24 mouse cellular contexts compared by ENCODE assay signal in the genomic region with DNA sequence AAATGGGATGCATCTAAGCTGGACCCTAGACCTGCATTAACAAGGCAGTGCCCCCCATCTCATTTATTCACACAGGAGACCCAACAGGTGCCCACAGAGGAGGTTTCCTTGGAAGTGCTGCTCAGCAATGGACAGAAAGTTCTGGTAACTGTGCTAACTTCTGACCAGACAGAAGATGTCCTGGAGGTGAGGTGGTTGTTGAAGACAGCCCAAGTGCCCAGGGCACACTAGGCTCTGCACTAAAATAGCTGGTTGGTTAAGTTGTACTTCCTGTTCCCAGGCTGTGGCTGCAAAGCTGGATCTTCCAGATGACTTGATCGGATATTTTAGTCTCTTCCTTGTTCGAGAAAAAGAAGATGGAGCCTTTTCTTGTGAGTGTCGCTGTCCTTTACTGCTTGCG. TPM values are rescaled to one million over a fixed set of nuclear protein-coding genes. Genes with fewer than 3 reads are reported as not detected.
DNase-seq lines count a peak whose midpoint lies in the region; ATAC-seq and TF ChIP-seq lines count a peak whose summit lies in the region.
"Had no signal": no experiment of that assay in that cellular context is flagged by ENCODE, and none has a peak within 500 bp of the region (broad histone marks: within the 10 kb centered on the region; RNA-seq: fewer than 3 reads in every experiment).

No protein-coding gene starts in this region.

- no peak for TF ChIP-seq CTCF in intestine, postnatal 0 days (IDR thresholded peaks at IDR 0.05; ENCODE audit: low read depth)
- TF ChIP-seq CTCF in stomach, postnatal 0 days (IDR thresholded peaks at IDR 0.05; ENCODE audit: low read depth): no peak

- no peak overlapping the region for H3K4me2 ChIP-seq in intestine, postnatal 0 days (replicated peaks; ENCODE audit: low read depth)
- no peak overlapping the region for H3K4me2 ChIP-seq in intestine, embryonic 16.5 days (ENCODE audit: low read depth, low read length)
- no peak overlapping the region for H3K4me2 ChIP-seq in midbrain, embryonic 11.5 days
- H3K4me2 ChIP-seq in midbrain, embryonic 14.5 days (ENCODE audit: low read length): no peak overlapping the region
- no peak overlapping the region for H3K4me2 ChIP-seq in stomach, postnatal 0 days (replicated peaks; ENCODE audit: low read depth)
- H3K4me2 ChIP-seq: forebrain, embryonic 13.5 days; heart, embryonic 11.5 days; heart, embryonic 15.5 days; hindbrain, embryonic 13.5 days had no signal

- TF ChIP-seq EP300 in stomach, postnatal 0 days (optimal IDR thresholded peaks at IDR 0.05): no peak

- peak overlapping the region; percentile 96; the same call in 1 of the 2 replicates for H3K27ac ChIP-seq in intestine, postnatal 0 days (ENCODE audit: low read depth, low read length)
- no peak overlapping the region for H3K27ac ChIP-seq in intestine, embryonic 16.5 days (ENCODE audit: low read length)
- H3K27ac ChIP-seq in midbrain, embryonic 11.5 days (ENCODE audit: low read depth, low read length): no peak overlapping the region
- no peak overlapping the region for H3K27ac ChIP-seq in midbrain, embryonic 14.5 days (replicated peaks; ENCODE audit: low read depth, low read length)
- peak overlapping the region; percentile 67 for H3K27ac ChIP-seq in stomach, postnatal 0 days (replicated peaks)
- H3K27ac ChIP-seq: forebrain, embryonic 10.5 days; forebrain, embryonic 13.5 days; heart, embryonic 15.5 days; hindbrain, embryonic 10.5 days; hindbrain, embryonic 13.5 days had no signal

- no peaks in the 10 kb centered on the region; the same call in 1 of the 2 replicates for H3K9me3 ChIP-seq in intestine, postnatal 0 days (ENCODE audit: control insufficient read depth)
- H3K9me3 ChIP-seq in intestine, embryonic 16.5 days (ENCODE audit: control insufficient read depth, low read length): no peaks in the 10 kb centered on the region
- H3K9me3 ChIP-seq in midbrain, embryonic 11.5 days (ENCODE audit: control insufficient read depth, low read length): peaks cover 4% of the 10 kb centered on the region
- peaks cover 5% of the 10 kb centered on the region for H3K9me3 ChIP-seq in midbrain, embryonic 14.5 days (ENCODE audit: control insufficient read depth, low read length)
- peaks cover 5% of the 10 kb centered on the region for H3K9me3 ChIP-seq in stomach, postnatal 0 days (ENCODE audit: control insufficient read depth, low read length)
- H3K9me3 ChIP-seq: G1E; heart, embryonic 15.5 days had no signal

- H3K9ac ChIP-seq in intestine, postnatal 0 days (ENCODE audit: low read depth, low read length): no peak overlapping the region
- no peak overlapping the region for H3K9ac ChIP-seq in intestine, embryonic 16.5 days (ENCODE audit: low read depth, low read length)
- no peak overlapping the region for H3K9ac ChIP-seq in midbrain, embryonic 11.5 days (ENCODE audit: low read length)
- no peak overlapping the region for H3K9ac ChIP-seq in midbrain, embryonic 14.5 days (replicated peaks; ENCODE audit: low read length)
- no peak overlapping the region; the same call in 1 of the 2 replicates for H3K9ac ChIP-seq in stomach, postnatal 0 days (ENCODE audit: low read length)
- H3K9ac ChIP-seq: forebrain, embryonic 13.5 days; heart, embryonic 15.5 days; hindbrain, embryonic 13.5 days had no signal

- no peaks in the 10 kb centered on the region for H3K27me3 ChIP-seq in intestine, postnatal 0 days (replicated peaks; ENCODE audit: control insufficient read depth, insufficient read depth, low read length)
- no peaks in the 10 kb centered on the region for H3K27me3 ChIP-seq in intestine, embryonic 16.5 days (replicated peaks; ENCODE audit: control insufficient read depth, insufficient read depth, low read length)
- H3K27me3 ChIP-seq in midbrain, embryonic 11.5 days (ENCODE audit: control insufficient read depth, insufficient read depth, low read length): no peaks in the 10 kb centered on the region
- H3K27me3 ChIP-seq in midbrain, embryonic 14.5 days (ENCODE audit: control insufficient read depth, insufficient read depth, low read length): no peaks in the 10 kb centered on the region
- H3K27me3 ChIP-seq in stomach, postnatal 0 days (ENCODE audit: control insufficient read depth, insufficient read depth, low read length): no peaks in the 10 kb centered on the region
- H3K27me3 ChIP-seq: forebrain, embryonic 13.5 days; heart, embryonic 15.5 days; hindbrain, embryonic 13.5 days; Patski had no signal

- DNase-seq in cerebellum, adult 9-11 months: peak; percentile 24
- DNase-seq in cerebellum, postnatal 36 days: no peak
- DNase-seq in midbrain, embryonic 11.5 days (ENCODE audit: low spot score, missing footprints): peak; percentile 31
- no peak for DNase-seq in midbrain, embryonic 14.5 days
- DNase-seq in stomach, postnatal 0 days (ENCODE audit: low spot score): no peak
- no peak for DNase-seq in adrenal gland, postnatal 25 days
- DNase-seq: adrenal gland, postnatal 10 days; cerebellum, adult 2 months; cerebellum, postnatal 10 days; gastrocnemius, postnatal 36 days; heart, postnatal 10 days; heart, postnatal 36 days had no signal

- no peak overlapping the region for H3K4me3 ChIP-seq in intestine, postnatal 0 days (ENCODE audit: low read depth, low read length)
- no peak overlapping the region for H3K4me3 ChIP-seq in intestine, embryonic 16.5 days (ENCODE audit: low read length)
- no peak overlapping the region for H3K4me3 ChIP-seq in midbrain, embryonic 11.5 days (ENCODE audit: low read depth, low read length)
- no peak overlapping the region for H3K4me3 ChIP-seq in midbrain, embryonic 14.5 days (replicated peaks; ENCODE audit: low read depth, low read length)
- H3K4me3 ChIP-seq in stomach, postnatal 0 days (ENCODE audit: low read depth, low read length): no peak overlapping the region
- H3K4me3 ChIP-seq: forebrain, embryonic 10.5 days; forebrain, embryonic 13.5 days; heart, embryonic 15.5 days; hindbrain, embryonic 13.5 days had no signal

- H3K36me3 ChIP-seq in intestine, postnatal 0 days (ENCODE audit: control insufficient read depth, insufficient read depth): peaks cover 64% of the 10 kb centered on the region
- H3K36me3 ChIP-seq in intestine, embryonic 16.5 days (ENCODE audit: control insufficient read depth, insufficient read depth, low read length): peaks cover 44% of the 10 kb centered on the region
- H3K36me3 ChIP-seq in midbrain, embryonic 11.5 days (ENCODE audit: control insufficient read depth, insufficient read depth, low read length): peaks cover 34% of the 10 kb centered on the region
- peaks cover 70% of the 10 kb centered on the region for H3K36me3 ChIP-seq in midbrain, embryonic 14.5 days (ENCODE audit: control insufficient read depth, insufficient read depth, low read length)
- peaks cover 44% of the 10 kb centered on the region for H3K36me3 ChIP-seq in stomach, postnatal 0 days (ENCODE audit: control insufficient read depth, insufficient read depth, low read length)

- no peak for ATAC-seq in intestine, postnatal 0 days
- ATAC-seq in intestine, embryonic 16.5 days: no peak
- ATAC-seq in midbrain, embryonic 11.5 days (ENCODE audit: low FRiP score): no peak
- no peak for ATAC-seq in midbrain, embryonic 14.5 days (ENCODE audit: low FRiP score, low TSS enrichment)
- ATAC-seq in stomach, postnatal 0 days (ENCODE audit: low FRiP score, low TSS enrichment): no peak
- ATAC-seq: forebrain, embryonic 13.5 days; forebrain, embryonic 16.5 days; hindbrain, embryonic 16.5 days; Patski had no signal

- WGBS in intestine, postnatal 0 days: 90% methylated on average over 4 of the region's 4 CpGs
- WGBS in intestine, embryonic 16.5 days: 84% methylated on average over 4 of the region's 4 CpGs
- WGBS in midbrain, embryonic 11.5 days: 94% methylated on average over 4 of the region's 4 CpGs
- WGBS in midbrain, embryonic 14.5 days: 96% methylated on average over 4 of the region's 4 CpGs
- WGBS in stomach, postnatal 0 days: 84% methylated on average over 4 of the region's 4 CpGs

- no peaks in the 10 kb centered on the region; the same call in 1 of the 2 replicates for H3K4me1 ChIP-seq in intestine, postnatal 0 days (replicated peaks; ENCODE audit: control insufficient read depth, insufficient read depth, low read length)
- H3K4me1 ChIP-seq in intestine, embryonic 16.5 days (ENCODE audit: control insufficient read depth, insufficient read depth, low read length): peaks cover 23% of the 10 kb centered on the region
- H3K4me1 ChIP-seq in midbrain, embryonic 11.5 days (ENCODE audit: control insufficient read depth, insufficient read depth, low read length): peaks cover 19% of the 10 kb centered on the region
- H3K4me1 ChIP-seq in midbrain, embryonic 14.5 days (ENCODE audit: control insufficient read depth, insufficient read depth, low read length): peaks cover 12% of the 10 kb centered on the region
- H3K4me1 ChIP-seq in stomach, postnatal 0 days (replicated peaks; ENCODE audit: control insufficient read depth, insufficient read depth): 0 out of 2 replicates have a peak, but pooled peaks cover 3% of the 10 kb centered on the region

RNA-seq across cellular contexts. Expression of a gene that starts 2.4 kb away (rescaled TPM):
- 43.7 and 45.1 TPM in 2 replicates for polyA plus RNA-seq in intestine, postnatal 0 days (2015; fragmentation: Nextera tagmentation; extraction: Ambion mirVana)
- 67.1 and 67.6 TPM in 2 replicates for polyA plus RNA-seq in intestine, embryonic 16.5 days (2015; fragmentation: Nextera tagmentation; extraction: Ambion mirVana)
- polyA plus RNA-seq in midbrain, embryonic 11.5 days (2014; fragmentation: Nextera tagmentation; extraction: Ambion mirVana): 62.0 and 63.9 TPM in 2 replicates
- polyA plus RNA-seq in midbrain, embryonic 14.5 days (2014; fragmentation: Nextera tagmentation; extraction: Ambion mirVana): 78.3 and 91.6 TPM in 2 replicates
- polyA plus RNA-seq in stomach, postnatal 0 days (2015; fragmentation: Nextera tagmentation; extraction: Ambion mirVana): 44.2 and 47.7 TPM in 2 replicates
- total RNA-seq in adrenal gland, postnatal 25 days (2021): 45.2 and 52.6 TPM in 2 replicates

RNA-seq across cellular contexts. Expression of a gene that starts 2.6 kb away (rescaled TPM):
- polyA plus RNA-seq in intestine, postnatal 0 days (2015; fragmentation: Nextera tagmentation; extraction: Ambion mirVana): 122 and 130 TPM in 2 replicates
- 143 and 149 TPM in 2 replicates for polyA plus RNA-seq in intestine, embryonic 16.5 days (2015; fragmentation: Nextera tagmentation; extraction: Ambion mirVana)
- 150 and 155 TPM in 2 replicates for polyA plus RNA-seq in midbrain, embryonic 11.5 days (2014; fragmentation: Nextera tagmentation; extraction: Ambion mirVana)
- 114 and 119 TPM in 2 replicates for polyA plus RNA-seq in midbrain, embryonic 14.5 days (2014; fragmentation: Nextera tagmentation; extraction: Ambion mirVana)
- polyA plus RNA-seq in stomach, postnatal 0 days (2015; fragmentation: Nextera tagmentation; extraction: Ambion mirVana): 80.3 and 83.2 TPM in 2 replicates
- 97.6 and 99.5 TPM in 2 replicates for total RNA-seq in adrenal gland, postnatal 25 days (2021)

RNA-seq across cellular contexts. Expression of a gene that starts 6.4 kb away (rescaled TPM):
- polyA plus RNA-seq in intestine, postnatal 0 days (2015; fragmentation: Nextera tagmentation; extraction: Ambion mirVana): 6.8 and 7.3 TPM in 2 replicates
- 5.5 and 6.0 TPM in 2 replicates for polyA plus RNA-seq in intestine, embryonic 16.5 days (2015; fragmentation: Nextera tagmentation; extraction: Ambion mirVana)
- 4.2 and 6.5 TPM in 2 replicates for polyA plus RNA-seq in midbrain, embryonic 11.5 days (2014; fragmentation: Nextera tagmentation; extraction: Ambion mirVana)
- 8.7 and 8.9 TPM in 2 replicates for polyA plus RNA-seq in midbrain, embryonic 14.5 days (2014; fragmentation: Nextera tagmentation; extraction: Ambion mirVana)
- 4.8 and 5.3 TPM in 2 replicates for polyA plus RNA-seq in stomach, postnatal 0 days (2015; fragmentation: Nextera tagmentation; extraction: Ambion mirVana)
- 28.4 and 34.3 TPM in 2 replicates for total RNA-seq in adrenal gland, postnatal 25 days (2021)

RNA-seq across cellular contexts. Expression of a gene that starts 15.7 kb away (rescaled TPM):
- 23.1 and 26.2 TPM in 2 replicates for polyA plus RNA-seq in intestine, postnatal 0 days (2015; fragmentation: Nextera tagmentation; extraction: Ambion mirVana)
- polyA plus RNA-seq in intestine, embryonic 16.5 days (2015; fragmentation: Nextera tagmentation; extraction: Ambion mirVana): 56.4 and 60.3 TPM in 2 replicates
- 71.9 and 72.5 TPM in 2 replicates for polyA plus RNA-seq in midbrain, embryonic 11.5 days (2014; fragmentation: Nextera tagmentation; extraction: Ambion mirVana)
- polyA plus RNA-seq in midbrain, embryonic 14.5 days (2014; fragmentation: Nextera tagmentation; extraction: Ambion mirVana): 48.5 and 68.0 TPM in 2 replicates
- polyA plus RNA-seq in stomach, postnatal 0 days (2015; fragmentation: Nextera tagmentation; extraction: Ambion mirVana): 19.9 and 25.1 TPM in 2 replicates
- total RNA-seq in adrenal gland, postnatal 25 days (2021): 67.1 and 82.5 TPM in 2 replicates

RNA-seq across cellular contexts. Expression of a gene that starts 16.0 kb away (rescaled TPM):
- 0.53 and 1.0 TPM in 2 replicates for polyA plus RNA-seq in intestine, postnatal 0 days (2015; fragmentation: Nextera tagmentation; extraction: Ambion mirVana)
- 1.1 TPM in 2 replicates for polyA plus RNA-seq in intestine, embryonic 16.5 days (2015; fragmentation: Nextera tagmentation; extraction: Ambion mirVana)
- polyA plus RNA-seq in midbrain, embryonic 11.5 days (2014; fragmentation: Nextera tagmentation; extraction: Ambion mirVana): 0.78 and 1.9 TPM in 2 replicates
- polyA plus RNA-seq in midbrain, embryonic 14.5 days (2014; fragmentation: Nextera tagmentation; extraction: Ambion mirVana): 0.70 and 1.7 TPM in 2 replicates
- polyA plus RNA-seq in stomach, postnatal 0 days (2015; fragmentation: Nextera tagmentation; extraction: Ambion mirVana): 0.31 and 0.57 TPM in 2 replicates
- total RNA-seq in adrenal gland, postnatal 25 days (2021): 3.2 and 3.5 TPM in 2 replicates

Comparison
In these comparisons a context has a peak if more than half of its experiments do, and no peak if none do; other contexts are left out.
1. DNase-seq: peak in cerebellum, adult 9-11 months (single experiment) and midbrain, embryonic 11.5 days (single experiment); none in cerebellum, postnatal 36 days (0 of 2), midbrain, embryonic 14.5 days (single experiment), stomach, postnatal 0 days (single experiment) and adrenal gland, postnatal 25 days (single experiment).
2. H3K27ac ChIP-seq: peak in intestine, postnatal 0 days (single experiment) and stomach, postnatal 0 days (single experiment); none in intestine, embryonic 16.5 days (single experiment), midbrain, embryonic 11.5 days (single experiment) and midbrain, embryonic 14.5 days (single experiment).